Mouse (Mus musculus) intestine, postnatal 0 days (tissue): ENCODE measurements at regions not wholly inside any gene's neighbourhood (a gene's known extent, or its start where the extent isn't known, plus 50 kb on each side); places are given as distances from the start of the nearest gene placed in this dataset.
"Not testable (repeated sequence)": the region's sequence is repeated elsewhere in the genome, so short reads cannot be mapped to it uniquely, and the experiment has no call there.

Experiments
- ATAC-seq: fragments of 200-750 bp; cut with Nextera tagmentation; 2 replicates; pipeline ENCODE4 v1.8.0; 2017; ENCODE audit warnings: mild to moderate bottlenecking, moderate TSS enrichment, moderate library complexity
- H3K27ac ChIP-seq: fragments of 300-500 bp; sonication (generic); 2 replicates; pipeline ENCODE4 v1.5.1; 2014; ENCODE audit warnings: mild to moderate bottlenecking, low read depth, low read length, moderate library complexity
- H3K27me3 ChIP-seq: fragments of 300-500 bp; sonication (generic); replicated peaks from 2 replicates; pipeline ENCODE4 v1.6.1; 2014; ENCODE audit warnings: low read length, mixed read lengths; ENCODE audit not compliant: control insufficient read depth, insufficient read depth
- H3K36me3 ChIP-seq: fragments of 300-500 bp; sonication (generic); 2 replicates; pipeline ENCODE4 v1.6.1; 2014; ENCODE audit warnings: mild to moderate bottlenecking, moderate library complexity; ENCODE audit not compliant: control insufficient read depth, insufficient read depth
- H3K4me1 ChIP-seq: fragments of 300-500 bp; sonication (generic); replicated peaks from 2 replicates; pipeline ENCODE4 v1.6.1; 2014; ENCODE audit warnings: antibody characterized with exemption, low read length, mixed read lengths; ENCODE audit not compliant: control insufficient read depth, insufficient read depth
- H3K4me2 ChIP-seq: fragments of 300-500 bp; sonication (generic); replicated peaks from 2 replicates; pipeline ENCODE4 v1.6.1; 2014; ENCODE audit warnings: low read depth, mild to moderate bottlenecking, moderate library complexity
- H3K4me3 ChIP-seq: fragments of 300-500 bp; sonication (generic); 2 replicates; pipeline ENCODE4 v1.5.1; 2014; ENCODE audit warnings: low read depth, low read length
- H3K9ac ChIP-seq: fragments of 300-500 bp; sonication (generic); 2 replicates; pipeline ENCODE4 v1.6.1; 2014; ENCODE audit warnings: mild to moderate bottlenecking, low read depth, low read length
- H3K9me3 ChIP-seq: fragments of 300-500 bp; sonication (generic); 2 replicates; pipeline ENCODE4 v1.6.1; 2016; ENCODE audit warnings: mixed run types; ENCODE audit not compliant: control insufficient read depth
- CTCF ChIP-seq: sonication (generic); IDR thresholded peaks from 2 replicates; pipeline ENCODE4 v1.5.1; 2016; ENCODE audit warnings: low read depth, mild to moderate bottlenecking, control low read depth, antibody characterized with exemption, moderate library complexity
- WGBS: fragments of 180-500 bp; shearing (Covaris S2); extraction: QIAGEN DNeasy Blood & Tissue Kit; methylation state at CpG from one replicate; pipeline ENCODE4 v1.1.7; 2014; 5-methylcytosine and 5-hydroxymethylcytosine counted together

DNA sequence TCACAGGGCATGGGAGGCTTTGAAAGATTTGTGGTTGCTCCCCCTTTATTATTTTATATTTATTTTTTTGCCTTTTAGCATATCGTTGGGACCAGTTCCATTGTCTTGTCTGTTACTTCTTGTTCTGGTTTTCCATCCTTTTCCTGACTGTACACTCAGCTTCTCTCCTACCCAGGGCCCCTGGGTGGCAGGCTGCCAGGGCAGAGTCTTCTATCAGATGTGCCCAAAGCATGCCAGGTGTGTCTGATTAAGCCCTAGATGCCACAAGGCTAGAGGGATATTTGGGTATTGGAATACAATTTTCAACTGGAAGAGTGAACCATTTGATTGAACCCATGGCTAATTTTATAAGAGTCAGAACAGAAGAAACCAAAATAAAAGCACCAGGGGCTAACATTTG, 236.2 kb downstream of the Bcl11a start:
- WGBS: 74% methylated on average over 1 of the region's 1 CpGs
- Histone ChIP-seq H3K27ac (no peak overlapping the region), H3K36me3 (no peaks in the 10 kb centered on the region), H3K27me3 (no peaks in the 10 kb centered on the region), H3K9me3 (no peaks in the 10 kb centered on the region), H3K4me1 (no peaks in the 10 kb centered on the region), H3K4me2 (no peak overlapping the region), H3K9ac (no peak overlapping the region), H3K4me3 (no peak overlapping the region)
- no peak for ATAC-seq
- no peak for TF ChIP-seq CTCF

DNA sequence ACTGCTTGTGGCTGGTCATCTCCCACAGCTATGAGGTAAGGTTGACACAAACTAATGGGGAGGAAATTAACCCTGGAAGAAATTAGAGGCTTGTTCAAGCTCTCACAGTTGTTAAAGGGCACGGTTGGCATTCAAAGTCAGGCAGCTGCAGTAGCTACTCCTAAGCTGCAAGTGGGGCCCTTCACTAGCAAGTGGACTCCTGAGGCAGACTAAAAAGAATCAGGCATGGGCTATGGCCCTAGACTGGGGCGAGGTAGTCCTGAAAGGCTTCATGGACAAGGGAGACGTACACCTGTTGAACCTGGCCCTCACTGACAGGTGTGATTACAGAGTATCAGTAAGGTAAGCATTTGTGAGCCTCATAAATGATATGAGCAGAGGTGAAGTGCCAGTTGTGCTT, 237.7 kb downstream of the Bcl11a start:
- WGBS: 48% methylated on average over 3 of the region's 3 CpGs
- Histone ChIP-seq H3K36me3 (no peaks in the 10 kb centered on the region), H3K4me2 (no peak overlapping the region), H3K4me3 (no peak overlapping the region), H3K9ac (no peak overlapping the region), H3K4me1 (no peaks in the 10 kb centered on the region), H3K27me3 (no peaks in the 10 kb centered on the region), H3K9me3 (no peaks in the 10 kb centered on the region), H3K27ac (no peak overlapping the region)
- peak; percentile 51 for TF ChIP-seq CTCF
- peak; percentile 60; the same call in 1 of the 2 replicates for ATAC-seq

DNA sequence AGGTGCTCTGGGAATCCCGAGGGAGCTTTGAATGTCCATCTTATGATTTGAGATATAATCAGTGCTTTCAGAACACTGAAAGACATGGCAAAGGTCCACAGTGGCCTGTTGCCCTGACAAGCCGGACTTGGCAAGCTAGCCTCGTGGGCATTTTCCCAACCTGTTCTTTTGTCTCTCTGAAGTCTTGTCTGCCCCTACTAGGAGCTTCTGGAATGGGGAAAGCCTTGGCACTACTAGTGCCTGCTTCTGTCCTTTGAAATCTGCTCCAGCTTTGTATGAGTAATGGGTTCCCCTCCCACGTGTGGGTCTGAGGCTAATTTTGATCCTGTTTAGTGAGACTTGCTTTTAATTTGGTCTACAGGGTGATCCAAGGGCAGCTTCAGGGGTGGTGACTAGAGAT, 238.3 kb downstream of the Bcl11a start:
- no peak for ATAC-seq
- no peak overlapping the region for H3K4me3 ChIP-seq
- 79% methylated on average over 4 of the region's 4 CpGs for WGBS
- no peaks in the 10 kb centered on the region for H3K4me1 ChIP-seq
- no peak overlapping the region for H3K27ac ChIP-seq
- no peaks in the 10 kb centered on the region for H3K36me3 ChIP-seq
- no peaks in the 10 kb centered on the region for H3K9me3 ChIP-seq
- TF ChIP-seq CTCF: no peak
- no peak overlapping the region for H3K9ac ChIP-seq
- no peak overlapping the region for H3K4me2 ChIP-seq
- H3K27me3 ChIP-seq: no peaks in the 10 kb centered on the region

DNA sequence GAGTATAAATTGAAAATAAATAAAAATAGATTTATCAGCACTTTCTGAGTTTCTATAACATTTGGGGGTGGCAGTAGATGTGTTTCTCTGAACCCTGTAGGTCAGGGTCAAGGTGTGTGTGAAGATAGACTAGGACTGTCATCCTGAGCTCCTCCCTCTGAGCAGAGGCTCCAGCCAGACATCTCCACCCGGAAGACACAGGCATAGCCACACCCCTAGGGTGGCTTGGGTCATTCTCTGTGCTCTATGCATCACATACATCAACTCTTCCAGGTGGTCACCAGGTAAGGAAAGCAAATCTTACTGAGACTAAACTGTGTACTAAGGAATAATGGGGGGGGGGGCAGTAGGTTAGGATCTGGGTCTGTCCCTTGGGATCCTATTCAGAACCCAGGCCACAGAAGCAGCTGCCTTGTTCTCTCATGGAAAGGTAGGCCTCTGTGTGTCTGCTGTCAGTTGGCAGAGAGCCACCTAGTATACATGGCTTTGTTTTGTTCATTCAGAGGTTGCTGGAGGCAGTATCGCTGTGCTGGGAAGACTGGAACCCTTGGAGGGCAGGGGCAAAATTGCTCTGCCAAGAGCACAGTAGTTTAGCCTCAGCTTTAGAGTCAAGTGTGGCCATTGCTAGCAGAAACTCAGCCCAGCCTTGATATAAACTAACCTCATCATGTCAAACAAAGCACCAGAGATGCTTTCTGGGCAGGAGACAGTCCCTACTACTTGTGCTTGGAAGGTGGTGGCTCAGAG, 240.3 kb downstream of the Bcl11a start:
- TF ChIP-seq CTCF: no peak
- no peaks in the 10 kb centered on the region for H3K4me1 ChIP-seq
- 65% methylated on average over 2 of the region's 2 CpGs for whole genome bisulfite sequencing
- H3K4me2 ChIP-seq: no peak overlapping the region
- H3K27ac ChIP-seq: no peak overlapping the region
- H3K36me3 ChIP-seq: no peaks in the 10 kb centered on the region
- no peaks in the 10 kb centered on the region for H3K27me3 ChIP-seq
- no peak overlapping the region for H3K9ac ChIP-seq
- no peak overlapping the region for H3K4me3 ChIP-seq
- H3K9me3 ChIP-seq: no peaks in the 10 kb centered on the region
- ATAC-seq: no peak

DNA sequence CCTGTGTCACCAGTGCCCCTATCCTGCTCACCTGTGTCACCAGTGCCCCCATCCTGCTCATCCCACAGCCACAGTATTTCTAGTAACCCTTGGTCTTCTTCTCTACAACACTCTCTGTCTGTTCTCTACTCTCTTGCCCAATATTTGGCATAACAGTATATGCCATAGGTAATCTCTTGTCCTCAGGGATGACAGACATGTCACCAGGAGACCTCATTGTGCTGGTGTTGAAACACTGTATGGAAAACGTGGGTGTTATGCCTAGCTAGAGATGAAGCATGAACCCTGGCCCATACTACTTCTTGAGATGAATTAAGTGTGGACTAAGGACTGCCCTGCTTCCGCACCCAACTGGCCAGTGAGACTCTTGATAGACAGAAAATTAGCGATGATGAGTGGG, 241.4 kb downstream of the Bcl11a start:
- TF ChIP-seq CTCF: no peak
- no peak for ATAC-seq
- 95% methylated on average over 3 of the region's 3 CpGs for WGBS
- Histone ChIP-seq H3K4me3 (no peak overlapping the region), H3K27me3 (no peaks in the 10 kb centered on the region), H3K9ac (no peak overlapping the region), H3K4me1 (no peaks in the 10 kb centered on the region), H3K36me3 (no peaks in the 10 kb centered on the region), H3K27ac (no peak overlapping the region), H3K4me2 (no peak overlapping the region), H3K9me3 (no peaks in the 10 kb centered on the region)

DNA sequence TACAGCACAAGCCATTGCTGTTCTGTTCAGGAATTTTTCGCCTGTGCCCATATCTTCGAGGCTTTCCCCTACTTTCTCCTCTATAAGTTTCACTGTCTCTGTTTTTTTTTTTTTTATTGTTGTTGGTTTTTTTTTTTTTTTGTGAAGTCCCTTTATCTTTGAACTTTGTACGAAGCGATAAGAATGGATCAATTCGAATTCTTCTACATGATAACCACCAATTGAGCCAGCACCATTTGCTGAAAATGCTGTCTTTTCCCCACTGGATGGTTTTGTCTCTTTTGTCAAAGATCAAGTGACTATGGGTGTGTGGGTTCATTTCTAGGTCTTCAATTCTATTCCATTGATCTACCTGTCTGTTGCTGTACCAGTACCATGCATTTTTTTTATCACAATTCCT, 244.6 kb downstream of the Bcl11a start:
- H3K27ac ChIP-seq, H3K9ac ChIP-seq, H3K4me2 ChIP-seq, ATAC-seq, H3K36me3 ChIP-seq, H3K27me3 ChIP-seq, H3K9me3 ChIP-seq, H3K4me1 ChIP-seq, H3K4me3 ChIP-seq: not testable (repeated sequence)
- WGBS: 50% methylated on average over 5 of the region's 5 CpGs

DNA sequence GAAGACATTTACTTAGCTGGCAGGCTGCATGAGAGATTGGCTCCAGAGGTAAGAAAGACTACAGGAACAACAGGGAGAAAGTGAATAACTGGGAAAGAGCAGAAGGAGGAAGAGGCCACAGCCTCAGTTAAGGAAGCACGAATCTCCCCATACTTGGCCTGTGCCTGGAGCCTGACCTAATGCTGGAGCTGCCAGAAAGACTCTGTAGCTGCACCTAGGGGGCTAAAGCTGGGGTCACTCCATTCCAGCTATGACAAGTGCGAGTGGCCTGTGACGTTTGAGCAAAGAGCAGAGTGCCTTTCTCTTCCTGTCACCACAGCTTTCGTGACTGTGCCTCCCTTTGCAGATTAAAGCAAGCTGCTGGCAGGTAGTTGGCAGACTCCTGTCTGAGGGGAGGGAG, 250.6 kb downstream of the Bcl11a start:
- no peak overlapping the region for H3K4me2 ChIP-seq
- no peaks in the 10 kb centered on the region for H3K27me3 ChIP-seq
- no peaks in the 10 kb centered on the region for H3K9me3 ChIP-seq
- H3K4me1 ChIP-seq: no peaks in the 10 kb centered on the region
- 71% methylated on average over 4 of the region's 4 CpGs for WGBS
- TF ChIP-seq CTCF: no peak
- no peaks in the 10 kb centered on the region for H3K36me3 ChIP-seq
- no peak overlapping the region for H3K9ac ChIP-seq
- no peak overlapping the region for H3K27ac ChIP-seq
- no peak for ATAC-seq
- H3K4me3 ChIP-seq: no peak overlapping the region
